Mouse (Mus musculus): ENCODE measurements around the gene Tmem212. TPM values are rescaled to one million over a fixed set of nuclear protein-coding genes. Genes with fewer than 3 reads are reported as not detected.
"Not testable (repeated sequence)": the region's sequence is repeated elsewhere in the genome, so short reads cannot be mapped to it uniquely, and the experiment has no call there.

Gene Tmem212
- not detected in 2 replicates for polyA plus RNA-seq (2014; fragmentation: Nextera tagmentation; extraction: Ambion mirVana)

DNA sequence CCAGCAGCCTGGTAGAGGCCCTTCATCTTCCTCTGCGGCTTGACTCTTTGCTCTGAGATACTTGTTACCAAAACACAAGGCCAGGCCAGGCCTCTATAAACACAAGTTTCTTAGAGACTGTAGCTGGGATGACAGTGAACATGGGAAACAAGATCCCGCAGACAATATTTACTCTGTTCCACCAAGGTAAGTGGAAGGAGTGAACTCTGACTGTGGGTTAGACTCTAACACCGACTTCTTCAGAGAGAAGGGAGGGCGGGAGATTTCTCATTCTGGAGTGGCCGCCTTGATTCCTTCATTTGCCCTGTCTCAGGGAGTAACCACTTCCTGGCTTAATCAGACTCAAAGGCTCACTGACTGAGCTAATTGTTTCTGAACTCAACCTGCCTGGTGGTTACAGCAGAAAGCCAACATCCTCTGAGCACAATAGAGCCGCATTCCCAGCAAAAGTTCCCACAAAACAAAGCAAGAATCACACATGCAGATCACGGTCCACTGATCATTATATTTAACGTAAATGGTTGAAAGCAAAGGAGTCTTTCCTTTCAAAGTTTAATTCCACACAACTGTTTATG, at the start of gene Tmem212:
Gene Tmem212 (minus strand): TSS at position 51 of the 575 bp plus-strand sequence.
- 83% methylated on average over 8 of the region's 8 CpGs for WGBS

DNA sequence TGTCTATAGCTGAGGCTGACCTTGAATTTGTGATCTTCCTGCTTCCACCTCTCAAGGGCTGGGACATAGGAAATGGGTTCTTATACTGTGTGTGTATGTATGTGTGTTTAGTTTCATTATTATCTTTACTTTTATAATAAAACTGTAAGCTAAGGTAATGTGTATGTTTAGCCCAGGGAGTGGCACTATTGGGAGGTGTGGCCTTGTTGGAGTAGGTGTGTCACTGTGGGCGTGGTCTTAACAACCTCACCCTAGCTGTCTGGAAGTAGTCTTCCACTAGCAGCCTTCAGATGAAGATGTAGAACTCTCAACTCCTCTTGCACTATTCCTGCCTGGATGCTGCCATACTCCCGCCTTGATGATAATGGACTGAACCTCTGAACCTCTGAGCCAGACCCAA, 49.2 kb upstream of the Tmem212 start:
- 87% methylated on average over 2 of the region's 2 CpGs for WGBS
- not testable (repeated sequence) for H3K36me3 ChIP-seq (ENCODE audit: control insufficient read depth, insufficient read depth, low read length); H3K4me1 ChIP-seq (ENCODE audit: control insufficient read depth, insufficient read depth, low read length); H3K4me3 ChIP-seq (ENCODE audit: low read depth, low read length); H3K27me3 ChIP-seq (ENCODE audit: control insufficient read depth, insufficient read depth, low read length); H3K9ac ChIP-seq (ENCODE audit: low read length); H3K4me2 ChIP-seq (ENCODE audit: low read depth); ATAC-seq (ENCODE audit: insufficient read depth, low FRiP score, low TSS enrichment); H3K27ac ChIP-seq (ENCODE audit: low read depth, low read length); DNase-seq (ENCODE audit: low spot score); H3K9me3 ChIP-seq (ENCODE audit: control insufficient read depth, low read length)

More for the DNA sequence above, at the start of gene Tmem212:
- H3K4me3 ChIP-seq (ENCODE audit: low read depth, low read length): no peak within 1 kb of the TSS
- H3K9me3 ChIP-seq (ENCODE audit: control insufficient read depth, low read length): no peaks in the 10 kb centered on the region
- H3K4me2 ChIP-seq (ENCODE audit: low read depth): no peak within 1 kb of the TSS
- H3K9ac ChIP-seq (ENCODE audit: low read length): no peak within 1 kb of the TSS
- H3K27ac ChIP-seq (ENCODE audit: low read depth, low read length): no peak within 1 kb of the TSS
- DNase-seq (ENCODE audit: low spot score): no peak
- no peaks in the 10 kb centered on the region for H3K27me3 ChIP-seq (ENCODE audit: control insufficient read depth, insufficient read depth, low read length)
- no peak for ATAC-seq (ENCODE audit: insufficient read depth, low FRiP score, low TSS enrichment)
- H3K4me1 ChIP-seq (ENCODE audit: control insufficient read depth, insufficient read depth, low read length): no peaks in the 10 kb centered on the region
- no peaks in the 10 kb centered on the region for H3K36me3 ChIP-seq (ENCODE audit: control insufficient read depth, insufficient read depth, low read length)

- ATAC-seq (ENCODE audit: insufficient read depth, low FRiP score, low TSS enrichment): no peak
- Histone ChIP-seq H3K36me3 (ENCODE audit: control insufficient read depth, insufficient read depth, low read length) (no peaks in the 10 kb centered on the region), H3K4me1 (ENCODE audit: control insufficient read depth, insufficient read depth, low read length) (no peaks in the 10 kb centered on the region), H3K27ac (ENCODE audit: low read depth, low read length) (no peak overlapping the region), H3K4me2 (ENCODE audit: low read depth) (no peak overlapping the region), H3K27me3 (ENCODE audit: control insufficient read depth, insufficient read depth, low read length) (no peaks in the 10 kb centered on the region), H3K9ac (ENCODE audit: low read length) (no peak overlapping the region), H3K4me3 (ENCODE audit: low read depth, low read length) (no peak overlapping the region), H3K9me3 (ENCODE audit: control insufficient read depth, low read length) (no peaks in the 10 kb centered on the region)
- 85% methylated on average over 7 of the region's 7 CpGs for WGBS
- DNase-seq (ENCODE audit: low spot score): no peak
These were observed 46.8 kb upstream of the Tmem212 start for GRCm38 (mm10) chr3:27942991-27943390.

GRCm38 (mm10) chr3:27941634-27942033, 45.5 kb upstream of the Tmem212 start:
- Histone ChIP-seq H3K9me3 (ENCODE audit: control insufficient read depth, low read length) (no peaks in the 10 kb centered on the region), H3K27me3 (ENCODE audit: control insufficient read depth, insufficient read depth, low read length) (no peaks in the 10 kb centered on the region), H3K36me3 (ENCODE audit: control insufficient read depth, insufficient read depth, low read length) (no peaks in the 10 kb centered on the region), H3K4me2 (ENCODE audit: low read depth) (no peak overlapping the region), H3K27ac (ENCODE audit: low read depth, low read length) (no peak overlapping the region), H3K9ac (ENCODE audit: low read length) (no peak overlapping the region), H3K4me1 (ENCODE audit: control insufficient read depth, insufficient read depth, low read length) (no peaks in the 10 kb centered on the region), H3K4me3 (ENCODE audit: low read depth, low read length) (no peak overlapping the region)
- no peak for DNase-seq (ENCODE audit: low spot score)
- no peak for ATAC-seq (ENCODE audit: insufficient read depth, low FRiP score, low TSS enrichment)
- WGBS: 84% methylated on average over 3 of the region's 3 CpGs

DNA sequence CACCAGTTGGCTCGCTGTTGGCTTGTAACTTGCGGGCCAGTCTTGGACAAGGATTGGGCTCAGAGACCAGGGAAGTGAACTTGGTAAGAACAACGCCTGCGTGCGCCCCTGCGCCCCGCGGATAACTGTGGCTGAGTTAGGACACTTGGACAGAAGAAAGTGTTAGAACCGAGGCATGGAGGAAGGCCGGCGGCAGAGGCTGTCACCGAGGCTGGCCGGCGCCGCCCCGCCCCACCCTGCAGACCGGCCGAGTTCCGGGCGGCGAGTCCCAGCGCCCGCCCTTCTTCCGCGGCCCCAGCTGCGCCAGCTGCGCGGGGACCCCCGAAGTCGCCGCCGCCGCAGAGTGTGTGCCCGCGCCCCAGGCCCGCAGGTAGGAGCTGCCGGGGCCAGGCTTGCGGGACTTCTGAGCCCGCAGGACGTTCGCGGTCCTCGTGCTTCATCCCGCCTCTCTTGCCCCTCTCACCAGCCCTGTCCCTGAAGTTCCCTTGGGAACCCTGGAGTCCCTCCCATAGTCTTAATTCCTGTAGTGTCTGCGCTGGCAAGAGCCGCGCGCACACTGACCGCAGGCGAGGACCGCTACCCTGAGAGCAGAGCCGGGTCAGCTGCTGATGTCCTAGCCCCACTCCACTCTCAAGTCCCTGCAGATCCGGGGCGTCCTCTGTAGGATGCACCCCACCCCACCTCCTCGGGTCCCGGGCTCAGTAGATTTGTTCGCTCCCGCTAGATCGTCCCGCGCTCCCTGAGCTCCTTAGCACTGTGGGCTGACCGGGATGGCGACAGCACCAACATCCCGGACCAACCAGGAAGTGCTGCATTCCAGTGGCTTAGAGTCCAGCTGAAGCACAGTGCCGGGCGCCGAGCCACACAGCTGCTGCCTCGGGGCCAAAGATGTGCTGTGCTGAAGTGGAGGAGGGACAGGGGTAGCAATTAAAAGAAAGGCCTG, 42.5 kb upstream of the Tmem212 start, which contains the start of gene Pld1:
Gene Pld1 (plus strand): TSS at position 315 of the 943 bp plus-strand sequence.
- Histone ChIP-seq H3K4me2 (ENCODE audit: low read depth) (peak within 1 kb of the TSS; percentile 98), H3K9me3 (ENCODE audit: control insufficient read depth, low read length) (no peaks in the 10 kb centered on the region), H3K9ac (ENCODE audit: low read length) (peak within 1 kb of the TSS; percentile 65), H3K4me1 (ENCODE audit: control insufficient read depth, insufficient read depth, low read length) (no peaks in the 10 kb centered on the region), H3K27me3 (ENCODE audit: control insufficient read depth, insufficient read depth, low read length) (no peaks in the 10 kb centered on the region), H3K4me3 (ENCODE audit: low read depth, low read length) (peak within 1 kb of the TSS; percentile 44), H3K27ac (ENCODE audit: low read depth, low read length) (no peak within 1 kb of the TSS), H3K36me3 (ENCODE audit: control insufficient read depth, insufficient read depth, low read length) (no peaks in the 10 kb centered on the region)
- peak; percentile 85 for ATAC-seq (ENCODE audit: insufficient read depth, low FRiP score, low TSS enrichment)
- under 1% methylated on average over 63 of the region's 68 CpGs for WGBS
- DNase-seq (ENCODE audit: low spot score): peak; percentile 62

DNA sequence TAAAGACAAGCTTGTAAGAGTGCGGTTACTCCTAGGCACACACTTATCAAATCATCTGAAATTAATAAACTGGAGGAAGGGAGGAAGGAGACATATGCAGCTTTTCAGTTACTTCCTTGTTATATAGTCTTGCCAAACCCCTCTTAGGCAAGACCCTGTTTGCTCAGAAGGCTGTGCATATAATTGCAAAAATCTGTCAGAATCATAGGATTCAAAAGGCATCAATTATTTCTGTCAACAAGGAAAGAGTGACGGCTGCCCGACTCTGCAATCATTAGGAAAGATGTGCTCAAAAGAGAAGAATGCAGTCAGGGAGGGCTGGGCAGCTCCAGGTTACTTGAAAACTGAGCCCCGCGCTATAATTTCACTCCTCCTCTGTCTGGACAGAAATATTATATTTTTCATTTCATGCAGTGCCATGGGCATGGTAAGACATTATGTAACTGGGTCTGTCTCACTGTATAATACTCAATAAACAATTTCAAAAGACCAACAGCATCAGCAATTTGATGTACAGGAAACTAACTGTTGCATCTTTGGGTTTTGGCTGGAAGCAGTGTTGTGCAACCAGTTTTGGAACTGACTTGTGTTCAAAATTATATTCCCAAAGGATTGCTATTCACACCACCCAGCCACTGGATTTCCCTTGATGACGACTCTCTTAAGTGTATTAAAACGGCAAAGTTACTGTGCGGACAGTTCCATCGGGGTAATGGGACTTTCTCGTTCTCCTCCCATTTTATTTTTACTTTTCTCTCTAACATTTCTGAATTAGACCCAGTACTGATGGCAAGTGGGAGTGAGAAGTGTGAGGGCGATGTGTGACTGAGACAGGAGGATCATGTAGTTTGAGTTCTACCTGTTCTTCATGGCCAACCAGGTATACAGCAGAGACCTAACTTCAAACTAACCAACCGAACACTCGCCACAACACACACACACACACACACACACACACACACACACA, 41.3 kb upstream of the Tmem212 start:
- no peak overlapping the region for H3K9ac ChIP-seq (ENCODE audit: low read length)
- no peaks in the 10 kb centered on the region for H3K36me3 ChIP-seq (ENCODE audit: control insufficient read depth, insufficient read depth, low read length)
- H3K27ac ChIP-seq (ENCODE audit: low read depth, low read length): no peak overlapping the region
- no peaks in the 10 kb centered on the region for H3K9me3 ChIP-seq (ENCODE audit: control insufficient read depth, low read length)
- no peaks in the 10 kb centered on the region for H3K4me1 ChIP-seq (ENCODE audit: control insufficient read depth, insufficient read depth, low read length)
- 86% methylated on average over 13 of the region's 13 CpGs for WGBS
- H3K4me3 ChIP-seq (ENCODE audit: low read depth, low read length): no peak overlapping the region
- H3K4me2 ChIP-seq (ENCODE audit: low read depth): no peak overlapping the region
- DNase-seq (ENCODE audit: low spot score) (no peak), ATAC-seq (ENCODE audit: insufficient read depth, low FRiP score, low TSS enrichment) (no peak)
- no peaks in the 10 kb centered on the region for H3K27me3 ChIP-seq (ENCODE audit: control insufficient read depth, insufficient read depth, low read length)

DNA sequence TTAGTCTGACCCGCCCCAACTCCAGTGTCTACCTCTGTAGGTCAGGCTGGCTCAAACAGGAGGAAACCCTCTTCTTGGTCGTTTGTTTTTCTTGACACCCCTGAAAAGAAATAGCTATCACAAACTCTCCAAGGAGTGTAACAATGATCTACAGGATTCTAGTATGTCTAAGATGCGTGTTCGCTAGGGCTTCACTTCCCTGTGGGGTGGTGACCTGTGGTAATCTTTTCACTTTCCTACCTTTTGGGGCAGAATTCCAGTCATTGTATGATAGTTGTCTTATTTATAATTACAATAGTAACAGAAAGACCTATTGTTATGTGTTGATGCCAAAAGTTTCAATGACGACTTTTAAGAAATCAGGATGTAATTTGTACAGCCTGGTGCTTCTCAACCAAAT, 40.6 kb upstream of the Tmem212 start:
- Histone ChIP-seq H3K27me3 (ENCODE audit: control insufficient read depth, insufficient read depth, low read length) (no peaks in the 10 kb centered on the region), H3K9me3 (ENCODE audit: control insufficient read depth, low read length) (no peaks in the 10 kb centered on the region), H3K4me1 (ENCODE audit: control insufficient read depth, insufficient read depth, low read length) (no peaks in the 10 kb centered on the region), H3K4me2 (ENCODE audit: low read depth) (no peak overlapping the region), H3K4me3 (ENCODE audit: low read depth, low read length) (no peak overlapping the region), H3K27ac (ENCODE audit: low read depth, low read length) (no peak overlapping the region), H3K9ac (ENCODE audit: low read length) (no peak overlapping the region), H3K36me3 (ENCODE audit: control insufficient read depth, insufficient read depth, low read length) (no peaks in the 10 kb centered on the region)
- ATAC-seq (ENCODE audit: insufficient read depth, low FRiP score, low TSS enrichment): no peak
- WGBS: 85% methylated on average over 5 of the region's 5 CpGs
- no peak for DNase-seq (ENCODE audit: low spot score)

- 62% methylated on average over 3 of the region's 3 CpGs for WGBS
- H3K27ac ChIP-seq (ENCODE audit: low read depth, low read length): no peak overlapping the region
- no peak overlapping the region for H3K4me3 ChIP-seq (ENCODE audit: low read depth, low read length)
- no peak for DNase-seq (ENCODE audit: low spot score)
- ATAC-seq (ENCODE audit: insufficient read depth, low FRiP score, low TSS enrichment): no peak
- no peak overlapping the region for H3K4me2 ChIP-seq (ENCODE audit: low read depth)
- H3K36me3 ChIP-seq (ENCODE audit: control insufficient read depth, insufficient read depth, low read length): no peaks in the 10 kb centered on the region
- no peaks in the 10 kb centered on the region for H3K27me3 ChIP-seq (ENCODE audit: control insufficient read depth, insufficient read depth, low read length)
- no peaks in the 10 kb centered on the region for H3K9me3 ChIP-seq (ENCODE audit: control insufficient read depth, low read length)
- H3K4me1 ChIP-seq (ENCODE audit: control insufficient read depth, insufficient read depth, low read length): no peaks in the 10 kb centered on the region
- no peak overlapping the region for H3K9ac ChIP-seq (ENCODE audit: low read length)
These were observed 39.5 kb upstream of the Tmem212 start for GRCm38 (mm10) chr3:27935644-27936043.

Measured in neural tube, embryonic 11.5 days (tissue).